Mouse (Mus musculus): ENCODE results near the gene Osbpl3. TPM values are rescaled to one million over a fixed set of nuclear protein-coding genes. Genes with fewer than 3 reads are reported as not detected.
A peak's percentile ranks its signal among the peaks of the same experiment; 100 is the strongest.

Gene Osbpl3
- total and polyA plus RNA-seq, 2 experiments from 2014 or later, result 3.6 to 5.6 TPM

- no peak overlapping the region for H3K27ac ChIP-seq
- H3K27me3 ChIP-seq (ENCODE audit: insufficient read depth, low read length), result no peaks in the 10 kb centered on the region
- WGBS, result 8% methylated on average over 4 of the region's 4 CpGs
Measured at GRCm38 (mm10) chr6:50412174-50412573, 43.8 kb downstream of the Osbpl3 start.

GRCm38 (mm10) chr6:50404698-50405097 lies 51.3 kb downstream of the Osbpl3 start:
- no peak overlapping the region for H3K4me3 ChIP-seq (ENCODE audit: low read length)
- TF ChIP-seq CTCF (IDR thresholded peaks at IDR 0.05; ENCODE audit: low read depth), result no peak
- no peaks in the 10 kb centered on the region for H3K27me3 ChIP-seq (ENCODE audit: insufficient read depth, low read length)
- DNase-seq (ENCODE audit: low spot score), result no peak
- no peak overlapping the region for H3K27ac ChIP-seq
- H3K9me3 ChIP-seq (ENCODE audit: low read length), result no peaks in the 10 kb centered on the region
- H3K9ac ChIP-seq (replicated peaks; ENCODE audit: low read length), result no peak overlapping the region
- H3K4me1 ChIP-seq (ENCODE audit: insufficient read depth, low read length), result no peaks in the 10 kb centered on the region
- ATAC-seq, result no peak; the same call in 1 of the 2 replicates
- no peaks in the 10 kb centered on the region for H3K36me3 ChIP-seq (ENCODE audit: insufficient read depth, low read length)
- H3K4me2 ChIP-seq (ENCODE audit: low read depth, low read length), result no peak overlapping the region
- 30% methylated on average over 11 of the region's 11 CpGs for WGBS

More at GRCm38 (mm10) chr6:50412174-50412573, 43.8 kb downstream of the Osbpl3 start:
- H3K4me3 ChIP-seq (ENCODE audit: low read length), result no peak overlapping the region
- H3K9ac ChIP-seq (replicated peaks; ENCODE audit: low read length), result no peak overlapping the region
- ATAC-seq (peak; percentile 85), DNase-seq (ENCODE audit: low spot score) (peak; percentile 81)
- H3K9me3 ChIP-seq (ENCODE audit: low read length), result no peaks in the 10 kb centered on the region
- peaks cover 8% of the 10 kb centered on the region; the same call in 1 of the 2 replicates for H3K4me1 ChIP-seq (ENCODE audit: insufficient read depth, low read length)
- 0 out of 2 replicates have a peak overlapping the region, but pooled peaks have one; percentile 3 for H3K4me2 ChIP-seq (ENCODE audit: low read depth, low read length)
- no peak for TF ChIP-seq CTCF (IDR thresholded peaks at IDR 0.05; ENCODE audit: low read depth)
- no peaks in the 10 kb centered on the region for H3K36me3 ChIP-seq (ENCODE audit: insufficient read depth, low read length)

GRCm38 (mm10) chr6:50403524-50403923 lies 52.5 kb downstream of the Osbpl3 start:
- Histone ChIP-seq H3K9ac (replicated peaks; ENCODE audit: low read length) (no peak overlapping the region), H3K27me3 (ENCODE audit: insufficient read depth, low read length) (no peaks in the 10 kb centered on the region), H3K4me3 (ENCODE audit: low read length) (no peak overlapping the region), H3K27ac (no peak overlapping the region), H3K36me3 (ENCODE audit: insufficient read depth, low read length) (no peaks in the 10 kb centered on the region), H3K9me3 (ENCODE audit: low read length) (no peaks in the 10 kb centered on the region), H3K4me1 (ENCODE audit: insufficient read depth, low read length) (no peaks in the 10 kb centered on the region), H3K4me2 (ENCODE audit: low read depth, low read length) (no peak overlapping the region)
- no peak for ATAC-seq
- 77% methylated on average over 4 of the region's 4 CpGs for WGBS
- TF ChIP-seq CTCF (IDR thresholded peaks at IDR 0.05; ENCODE audit: low read depth), result no peak
- DNase-seq (ENCODE audit: low spot score), result no peak

- Histone ChIP-seq H3K36me3 (ENCODE audit: insufficient read depth, low read length) (no peaks in the 10 kb centered on the region), H3K4me2 (ENCODE audit: low read depth, low read length) (no peak overlapping the region), H3K4me3 (ENCODE audit: low read length) (no peak overlapping the region), H3K4me1 (ENCODE audit: insufficient read depth, low read length) (no peaks in the 10 kb centered on the region), H3K9ac (replicated peaks; ENCODE audit: low read length) (no peak overlapping the region), H3K27ac (no peak overlapping the region), H3K27me3 (ENCODE audit: insufficient read depth, low read length) (no peaks in the 10 kb centered on the region), H3K9me3 (ENCODE audit: low read length) (no peaks in the 10 kb centered on the region)
- DNase-seq (ENCODE audit: low spot score) (no peak), ATAC-seq (no peak)
- WGBS, result 73% methylated on average over 4 of the region's 4 CpGs
- no peak for TF ChIP-seq CTCF (IDR thresholded peaks at IDR 0.05; ENCODE audit: low read depth)
Measured at GRCm38 (mm10) chr6:50402872-50403271, 53.1 kb downstream of the Osbpl3 start.

GRCm38 (mm10) chr6:50400234-50400633 lies 55.8 kb downstream of the Osbpl3 start:
- Histone ChIP-seq H3K9me3 (ENCODE audit: low read length) (no peaks in the 10 kb centered on the region), H3K9ac (replicated peaks; ENCODE audit: low read length) (no peak overlapping the region), H3K36me3 (ENCODE audit: insufficient read depth, low read length) (no peaks in the 10 kb centered on the region), H3K4me1 (ENCODE audit: insufficient read depth, low read length) (no peaks in the 10 kb centered on the region), H3K4me3 (ENCODE audit: low read length) (no peak overlapping the region), H3K27me3 (ENCODE audit: insufficient read depth, low read length) (no peaks in the 10 kb centered on the region), H3K27ac (no peak overlapping the region), H3K4me2 (ENCODE audit: low read depth, low read length) (no peak overlapping the region)
- no peak for TF ChIP-seq CTCF (IDR thresholded peaks at IDR 0.05; ENCODE audit: low read depth)
- ATAC-seq (no peak), DNase-seq (ENCODE audit: low spot score) (no peak)
- WGBS, result 75% methylated on average over 6 of the region's 6 CpGs

- no peak overlapping the region for H3K4me3 ChIP-seq (ENCODE audit: low read length)
- no peak overlapping the region for H3K9ac ChIP-seq (replicated peaks; ENCODE audit: low read length)
- H3K9me3 ChIP-seq (ENCODE audit: low read length), result no peaks in the 10 kb centered on the region
- no peak for TF ChIP-seq CTCF (IDR thresholded peaks at IDR 0.05; ENCODE audit: low read depth)
- ATAC-seq, result no peak
- no peak overlapping the region for H3K4me2 ChIP-seq (ENCODE audit: low read depth, low read length)
- WGBS, result 70% methylated on average over 6 of the region's 7 CpGs
- H3K27ac ChIP-seq, result no peak overlapping the region
- no peaks in the 10 kb centered on the region for H3K4me1 ChIP-seq (ENCODE audit: insufficient read depth, low read length)
- DNase-seq (ENCODE audit: low spot score), result no peak
- no peaks in the 10 kb centered on the region for H3K36me3 ChIP-seq (ENCODE audit: insufficient read depth, low read length)
- no peaks in the 10 kb centered on the region for H3K27me3 ChIP-seq (ENCODE audit: insufficient read depth, low read length)
Measured at GRCm38 (mm10) chr6:50399427-50400195, 56.4 kb downstream of the Osbpl3 start.

- no peak for DNase-seq (ENCODE audit: low spot score)
- no peak overlapping the region for H3K4me3 ChIP-seq (ENCODE audit: low read length)
- 90% methylated on average over 6 of the region's 6 CpGs for WGBS
- H3K36me3 ChIP-seq (ENCODE audit: insufficient read depth, low read length), result no peaks in the 10 kb centered on the region
- no peak for TF ChIP-seq CTCF (IDR thresholded peaks at IDR 0.05; ENCODE audit: low read depth)
- H3K27ac ChIP-seq, result no peak overlapping the region
- H3K4me1 ChIP-seq (ENCODE audit: insufficient read depth, low read length), result no peaks in the 10 kb centered on the region
- no peak for ATAC-seq
- no peaks in the 10 kb centered on the region for H3K9me3 ChIP-seq (ENCODE audit: low read length)
- no peak overlapping the region for H3K4me2 ChIP-seq (ENCODE audit: low read depth, low read length)
- H3K27me3 ChIP-seq (ENCODE audit: insufficient read depth, low read length), result no peaks in the 10 kb centered on the region
- no peak overlapping the region for H3K9ac ChIP-seq (replicated peaks; ENCODE audit: low read length)
Measured at GRCm38 (mm10) chr6:50398324-50398723, 57.7 kb downstream of the Osbpl3 start.

Measured in hindbrain, postnatal 0 days (tissue).